Mouse (Mus musculus) cortical plate, adult 2 months (tissue): Measurements from ENCODE around the gene Ldlrad3.

Source experiments
- CTCF ChIP-seq: fragments of 200-500 bp; IDR thresholded peaks from 2 replicates; pipeline ENCODE4 v1.5.1; 2011; ENCODE audit warnings: mild to moderate bottlenecking, control low read depth, low read length; ENCODE audit not compliant: insufficient read depth; ENCODE audit errors: extremely low read depth
- POLR2A ChIP-seq: fragments of 200-500 bp; IDR thresholded peaks from 2 replicates; pipeline ENCODE4 v1.6.1; 2011; ENCODE audit warnings: mild to moderate bottlenecking, low read length, control low read depth; ENCODE audit not compliant: insufficient read depth; ENCODE audit errors: extremely low read depth

- TF ChIP-seq POLR2A (no peak), CTCF (no peak)
Observed at GRCm38 (mm10) chr2:102057029-102057685, 129.0 kb downstream of the Ldlrad3 start.
